Mouse (Mus musculus) liver, embryonic 11.5 days (tissue): ENCODE measurements around the gene Rph3al. TPM values are rescaled to one million over a fixed set of nuclear protein-coding genes. Genes with fewer than 3 reads are reported as not detected.

ENCODE experiments used
- ATAC-seq: fragments of 200-750 bp; cut with Nextera tagmentation; replicated peaks from 2 replicates; pipeline ENCODE4 v1.8.0; 2017; ENCODE audit warnings: moderate number of reproducible peaks, mild to moderate bottlenecking, moderate TSS enrichment, moderate library complexity; ENCODE audit not compliant: low FRiP score
- DNase-seq: peaks from one replicate; pipeline ENCODE4 v3.0.0-alpha.2; 2017; ENCODE audit warnings: low spot score
- H3K27ac ChIP-seq: fragments of 300-500 bp; sonication (generic); 2 replicates; pipeline ENCODE4 v1.5.1; 2014; ENCODE audit warnings: mild to moderate bottlenecking, low read depth, low read length, control low read depth
- H3K27me3 ChIP-seq: fragments of 300-500 bp; sonication (generic); replicated peaks from 2 replicates; pipeline ENCODE4 v1.6.1; 2014; ENCODE audit warnings: low read length, mixed read lengths; ENCODE audit not compliant: control insufficient read depth, insufficient read depth
- H3K36me3 ChIP-seq: fragments of 300-500 bp; sonication (generic); 2 replicates; pipeline ENCODE4 v1.6.1; 2014; ENCODE audit warnings: mild to moderate bottlenecking, low read length, moderate library complexity, mixed read lengths; ENCODE audit not compliant: control insufficient read depth, insufficient read depth
- H3K4me1 ChIP-seq: fragments of 300-500 bp; sonication (generic); replicated peaks from 2 replicates; pipeline ENCODE4 v1.6.1; 2014; ENCODE audit warnings: low read length, mixed read lengths; ENCODE audit not compliant: control insufficient read depth, insufficient read depth
- H3K4me2 ChIP-seq: fragments of 300-500 bp; sonication (generic); 2 replicates; pipeline ENCODE4 v1.6.1; 2014; ENCODE audit warnings: mild to moderate bottlenecking, control low read depth, moderate library complexity
- H3K4me3 ChIP-seq: fragments of 300-500 bp; sonication (generic); 2 replicates; pipeline ENCODE4 v1.5.1; 2014; ENCODE audit warnings: low read depth, low read length, control low read depth
- H3K9ac ChIP-seq: fragments of 300-500 bp; sonication (generic); 2 replicates; pipeline ENCODE4 v1.6.1; 2014; ENCODE audit warnings: low read depth, low read length, control low read depth
- H3K9me3 ChIP-seq: fragments of 300-500 bp; sonication (generic); 2 replicates; pipeline ENCODE4 v1.6.1; 2016; ENCODE audit warnings: low read length, inconsistent platforms, mixed read lengths; ENCODE audit not compliant: control insufficient read depth
- WGBS: fragments of 180-500 bp; shearing (Covaris S2); extraction: QIAGEN DNeasy Blood & Tissue Kit; methylation state at CpG from one replicate; pipeline ENCODE4 v1.1.7; 2014; 5-methylcytosine and 5-hydroxymethylcytosine counted together
- polyA plus RNA-seq: library from polyadenylated mRNA; unstranded; fragments of >200 nt; fragmentation: Nextera tagmentation; extraction: Ambion mirVana; gene quantifications from 2 replicates; pipeline ENCODE4 v1.2.1, GENCODE M21; 2014

The Rph3al gene
- polyA plus RNA-seq, 1 experiment from 2014 or later, result 1.5 TPM

GRCm38 (mm10) chr11:75841503-75841902 lies 96.7 kb downstream of the Rph3al start:
- Histone ChIP-seq H3K9ac (no peak overlapping the region), H3K4me1 (peaks cover 4% of the 10 kb centered on the region), H3K9me3 (no peaks in the 10 kb centered on the region), H3K27me3 (no peaks in the 10 kb centered on the region; the same call in 1 of the 2 replicates), H3K27ac (no peak overlapping the region), H3K4me2 (no peak overlapping the region), H3K4me3 (no peak overlapping the region), H3K36me3 (no peaks in the 10 kb centered on the region)
- 59% methylated on average over 3 of the region's 3 CpGs for WGBS
- ATAC-seq, result no peak
- DNase-seq, result no peak

- DNase-seq, result no peak
- Histone ChIP-seq H3K4me1 (peaks cover 3% of the 10 kb centered on the region; the same call in 1 of the 2 replicates), H3K36me3 (no peaks in the 10 kb centered on the region), H3K9me3 (no peaks in the 10 kb centered on the region), H3K27me3 (no peaks in the 10 kb centered on the region; the same call in 1 of the 2 replicates), H3K27ac (no peak overlapping the region), H3K9ac (no peak overlapping the region), H3K4me2 (no peak overlapping the region), H3K4me3 (no peak overlapping the region)
- ATAC-seq, result no peak
- 79% methylated on average over 12 of the region's 12 CpGs for WGBS
Observed at GRCm38 (mm10) chr11:75839536-75840430, 98.4 kb downstream of the Rph3al start.

- Histone ChIP-seq H3K9ac (no peak overlapping the region), H3K9me3 (no peaks in the 10 kb centered on the region), H3K27ac (no peak overlapping the region), H3K27me3 (no peaks in the 10 kb centered on the region; the same call in 1 of the 2 replicates), H3K36me3 (no peaks in the 10 kb centered on the region), H3K4me1 (peaks cover 3% of the 10 kb centered on the region; the same call in 1 of the 2 replicates), H3K4me3 (no peak overlapping the region), H3K4me2 (no peak overlapping the region)
- no peak for DNase-seq
- 67% methylated on average over 10 of the region's 10 CpGs for WGBS
- ATAC-seq, result no peak
Observed at GRCm38 (mm10) chr11:75838861-75839426, 99.3 kb downstream of the Rph3al start.

DNA sequence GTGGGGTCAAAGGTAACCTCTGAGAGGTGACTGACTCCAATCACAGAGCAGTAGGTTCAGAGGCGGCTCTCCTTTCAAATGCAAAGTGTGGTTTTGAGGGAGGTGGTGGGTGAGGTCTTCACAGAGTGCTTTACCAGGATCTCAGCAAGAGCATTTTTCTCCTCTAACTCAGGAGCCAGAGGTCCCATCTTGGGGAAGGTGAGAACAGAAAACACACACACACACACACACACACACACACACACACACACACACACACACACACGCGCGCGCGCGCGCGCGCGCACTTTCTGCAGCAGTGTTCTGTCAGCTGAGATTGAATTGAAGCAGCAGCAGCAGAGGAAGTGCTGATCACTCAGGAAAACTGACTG lies 102.0 kb downstream of the Rph3al start:
- ATAC-seq, result no peak
- Histone ChIP-seq H3K4me1 (peaks cover 2% of the 10 kb centered on the region; the same call in 1 of the 2 replicates), H3K9me3 (no peaks in the 10 kb centered on the region), H3K27me3 (no peaks in the 10 kb centered on the region; the same call in 1 of the 2 replicates), H3K36me3 (no peaks in the 10 kb centered on the region), H3K4me2 (no peak overlapping the region), H3K9ac (no peak overlapping the region), H3K27ac (no peak overlapping the region), H3K4me3 (no peak overlapping the region)
- WGBS, result 64% methylated on average over 11 of the region's 11 CpGs
- DNase-seq, result no peak

DNA sequence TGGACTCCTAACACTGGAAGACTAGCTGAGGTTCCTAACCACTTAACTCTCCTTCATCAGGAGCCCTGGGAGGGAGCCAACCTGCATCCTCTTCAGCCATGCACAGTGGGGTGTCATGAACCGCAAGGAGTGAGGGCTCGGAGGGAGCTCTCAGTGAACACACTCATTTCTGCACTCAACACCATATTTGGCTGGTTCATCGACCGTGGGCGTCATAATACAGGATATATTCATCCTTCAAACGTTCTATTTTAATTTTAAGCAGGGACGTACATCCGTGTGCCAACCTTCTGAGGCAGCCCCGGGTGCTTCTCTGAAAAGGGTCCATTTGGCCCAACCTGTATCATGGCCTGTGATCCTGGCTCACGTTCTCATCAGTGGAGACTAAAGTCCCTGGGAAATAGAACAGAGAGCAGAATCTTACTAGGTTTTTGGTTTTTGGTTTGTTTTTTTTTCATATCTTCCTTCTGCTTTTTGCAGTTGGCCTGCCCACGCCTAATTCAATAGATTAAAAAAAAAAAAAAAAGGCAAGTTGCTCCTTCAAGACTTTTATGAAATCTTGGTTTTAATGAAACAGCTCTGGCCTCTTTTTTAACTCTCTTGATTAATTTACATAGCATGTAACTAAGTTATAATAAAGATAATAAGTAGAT lies 102.5 kb downstream of the Rph3al start:
- Histone ChIP-seq H3K9ac (no peak overlapping the region), H3K4me2 (no peak overlapping the region), H3K9me3 (no peaks in the 10 kb centered on the region), H3K4me3 (no peak overlapping the region), H3K27ac (no peak overlapping the region), H3K36me3 (no peaks in the 10 kb centered on the region), H3K27me3 (no peaks in the 10 kb centered on the region), H3K4me1 (no peaks in the 10 kb centered on the region)
- WGBS, result 68% methylated on average over 11 of the region's 11 CpGs
- ATAC-seq (no peak), DNase-seq (no peak)

DNA sequence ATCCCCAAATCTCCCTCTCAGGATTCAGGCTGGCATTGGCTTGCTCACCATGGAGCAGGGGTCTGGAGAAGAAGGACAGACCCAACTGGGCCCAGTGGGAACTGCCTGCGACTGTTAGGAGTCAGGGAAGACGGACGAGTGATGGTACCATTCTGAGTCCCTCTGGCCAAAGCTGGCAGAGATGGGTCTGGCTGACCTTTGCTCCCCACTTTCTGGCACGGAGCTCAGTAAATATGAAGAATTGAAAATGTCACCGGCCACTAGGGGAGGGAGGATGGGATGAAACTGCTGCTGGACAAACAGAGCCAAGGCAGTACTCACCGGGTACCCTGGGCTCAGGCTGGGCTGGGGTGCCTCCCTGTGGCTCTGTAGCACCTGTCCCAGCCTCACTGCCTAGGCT lies 105.1 kb downstream of the Rph3al start:
- Histone ChIP-seq H3K4me3 (no peak overlapping the region), H3K4me1 (no peaks in the 10 kb centered on the region), H3K9ac (no peak overlapping the region), H3K27ac (no peak overlapping the region), H3K4me2 (no peak overlapping the region), H3K36me3 (no peaks in the 10 kb centered on the region), H3K27me3 (no peaks in the 10 kb centered on the region), H3K9me3 (no peaks in the 10 kb centered on the region)
- ATAC-seq (no peak), DNase-seq (no peak)
- WGBS, result 77% methylated on average over 6 of the region's 6 CpGs

- DNase-seq, result no peak
- Histone ChIP-seq H3K4me3 (no peak overlapping the region), H3K4me2 (no peak overlapping the region), H3K36me3 (no peaks in the 10 kb centered on the region), H3K27me3 (no peaks in the 10 kb centered on the region), H3K4me1 (no peaks in the 10 kb centered on the region), H3K27ac (no peak overlapping the region), H3K9me3 (no peaks in the 10 kb centered on the region), H3K9ac (no peak overlapping the region)
- 90% methylated on average over 3 of the region's 3 CpGs for WGBS
- ATAC-seq, result no peak
Observed at GRCm38 (mm10) chr11:75830386-75830785, 107.8 kb downstream of the Rph3al start.

- Histone ChIP-seq H3K4me1 (no peaks in the 10 kb centered on the region), H3K9ac (no peak overlapping the region), H3K36me3 (no peaks in the 10 kb centered on the region), H3K27ac (no peak overlapping the region), H3K4me3 (no peak overlapping the region), H3K4me2 (no peak overlapping the region), H3K9me3 (no peaks in the 10 kb centered on the region), H3K27me3 (no peaks in the 10 kb centered on the region)
- 77% methylated on average over 8 of the region's 8 CpGs for WGBS
- no peak for ATAC-seq
- DNase-seq, result no peak
Observed at GRCm38 (mm10) chr11:75827414-75827813, 110.8 kb downstream of the Rph3al start.
